Mouse (Mus musculus) kidney, postnatal 36 days (tissue): Measurements from ENCODE around the gene Fam168b.

ENCODE experiments used
- DNase-seq, 2 experiments: peaks; one replicate each; pipeline ENCODE4 v3.0.0; 2021 to 2022; ENCODE audit warnings: mixed read lengths in 2 of 2

Fam168b gene

DNA sequence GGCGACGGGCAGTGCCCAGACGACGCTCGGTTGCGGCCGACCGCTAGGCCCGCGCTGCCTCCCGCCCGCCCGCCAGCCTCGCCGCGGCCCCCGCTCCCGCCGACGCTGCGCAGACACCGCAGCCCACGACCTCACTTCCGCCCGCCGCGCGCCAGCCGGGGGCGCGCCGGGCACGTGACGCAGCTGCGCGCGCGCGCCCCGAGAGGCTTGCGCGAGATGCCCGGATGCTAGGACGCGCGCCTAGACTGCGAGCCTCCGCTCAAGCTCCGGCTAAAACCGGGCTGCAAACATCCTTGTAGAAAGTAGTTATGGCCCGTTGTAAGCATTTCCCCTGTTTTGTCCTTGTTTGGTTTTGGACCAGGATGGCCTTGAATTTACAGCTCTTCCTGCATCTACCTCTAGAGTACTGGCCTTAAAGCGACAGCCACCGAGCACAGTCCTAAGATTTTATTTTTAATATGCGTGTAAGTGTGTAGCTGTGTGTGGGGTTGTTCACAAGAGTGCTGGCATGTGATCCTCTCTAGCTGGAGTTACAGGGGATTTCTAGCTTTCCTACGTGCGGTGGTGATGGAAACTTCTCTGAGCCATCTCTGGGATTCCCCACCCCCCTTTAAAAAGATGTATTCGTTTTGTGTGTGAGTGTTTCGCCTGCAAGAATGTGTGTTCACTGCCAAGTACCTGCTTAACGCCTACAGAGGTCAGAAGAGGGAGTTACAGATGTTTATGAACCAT lies at the start of gene Fam168b:
Gene Fam168b (minus strand): TSS at position 179 of the 732 bp plus-strand sequence.
- peak; percentile 90 to 94 for DNase-seq

GRCm38 (mm10) chr1:34892466-34892865 lies 49.6 kb upstream of the Fam168b start:
- no peak for DNase-seq

- peak; percentile 22 to 62 for DNase-seq
Measured at GRCm38 (mm10) chr1:34891559-34892289, 48.9 kb upstream of the Fam168b start.

DNA sequence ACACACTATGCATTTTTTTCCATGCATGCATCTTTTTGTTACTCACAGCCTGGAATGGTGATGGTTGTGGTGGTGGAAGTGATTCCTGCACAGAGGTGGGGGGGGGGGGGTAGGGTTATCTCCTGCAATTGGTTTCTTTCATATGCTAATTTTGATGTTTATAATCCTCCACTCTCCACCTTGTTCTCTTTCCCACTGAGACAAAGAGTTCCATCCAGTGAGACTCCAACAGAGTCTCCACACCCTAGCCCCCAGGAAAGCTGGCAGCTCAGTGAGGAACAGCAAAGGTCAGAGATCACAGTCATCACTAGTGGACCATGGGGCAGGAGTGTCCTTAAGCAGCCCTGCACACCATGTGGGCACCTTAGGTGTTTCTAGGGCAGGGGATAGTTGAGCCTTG lies 40.9 kb upstream of the Fam168b start:
- DNase-seq, result no peak

GRCm38 (mm10) chr1:34879611-34880010 lies 36.7 kb upstream of the Fam168b start:
- no peak for DNase-seq

DNA sequence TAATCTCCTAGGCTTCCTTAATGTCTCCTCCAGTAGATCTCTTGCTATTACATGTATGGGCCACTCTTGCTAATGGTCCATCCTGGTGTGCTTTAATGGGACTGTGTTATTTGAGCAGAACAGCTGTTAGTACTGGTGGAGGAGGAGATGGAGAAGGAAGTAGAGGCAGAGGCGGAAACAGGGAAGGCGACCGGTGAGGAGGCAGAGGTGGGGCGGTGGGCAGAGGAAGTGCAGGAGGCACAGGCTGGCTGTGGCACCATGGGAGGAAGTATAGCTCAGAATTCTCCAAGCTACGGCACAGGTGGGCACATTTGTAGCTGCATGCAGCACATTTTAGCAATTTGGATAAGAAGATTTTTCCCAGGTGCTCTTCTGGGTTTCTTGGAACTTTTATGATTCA lies 30.7 kb upstream of the Fam168b start:
- no peak for DNase-seq

DNA sequence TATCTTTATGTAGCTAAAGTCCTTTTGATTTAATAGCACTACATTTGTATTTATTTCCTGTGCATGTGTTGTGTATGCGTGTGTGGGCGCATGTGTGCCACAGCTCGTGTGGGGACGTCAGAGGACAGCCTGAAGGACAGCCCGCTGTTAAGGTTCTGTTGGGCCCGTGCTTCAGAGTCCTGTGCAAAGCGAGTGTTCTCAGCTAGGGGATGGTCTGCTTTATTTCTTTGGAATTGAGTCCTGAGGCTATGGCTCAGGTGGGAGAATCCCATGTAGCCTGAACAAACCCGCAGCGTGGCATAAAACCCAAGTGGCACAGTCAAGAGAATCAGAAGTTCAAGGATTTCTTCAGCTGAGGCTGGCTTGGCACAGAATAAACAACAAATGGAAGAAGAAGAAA lies 28.3 kb upstream of the Fam168b start:
- no peak for DNase-seq

GRCm38 (mm10) chr1:34869231-34869630 lies 26.4 kb upstream of the Fam168b start:
- no peak for DNase-seq

DNA sequence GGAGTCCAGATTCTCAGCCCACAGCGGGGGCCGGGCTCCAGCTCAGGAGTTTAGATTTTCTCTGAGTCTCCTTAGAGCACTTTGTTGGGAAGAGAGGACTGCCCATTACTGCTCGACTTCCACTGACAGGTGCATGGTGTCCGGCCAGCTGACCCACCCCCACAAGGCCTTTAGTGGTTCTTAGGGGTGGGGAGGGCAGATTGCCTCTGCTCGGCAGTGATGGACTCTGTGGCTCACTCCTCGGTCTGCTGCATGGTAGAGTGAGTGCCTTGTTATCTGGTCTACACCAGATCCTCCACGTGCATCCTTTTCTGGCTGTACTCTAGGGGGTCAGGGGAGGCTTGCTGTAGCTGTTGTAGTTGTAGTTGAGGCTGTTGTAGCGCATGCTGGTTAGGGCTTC lies 25.5 kb upstream of the Fam168b start:
- DNase-seq, result no peak

GRCm38 (mm10) chr1:34867574-34867955 lies 24.7 kb upstream of the Fam168b start:
- no peak for DNase-seq

GRCm38 (mm10) chr1:34866815-34867573 lies 24.1 kb upstream of the Fam168b start:
- peak; percentile 94 to 96 for DNase-seq

GRCm38 (mm10) chr1:34865866-34866265 lies 23.0 kb upstream of the Fam168b start:
- no peak for DNase-seq

DNA sequence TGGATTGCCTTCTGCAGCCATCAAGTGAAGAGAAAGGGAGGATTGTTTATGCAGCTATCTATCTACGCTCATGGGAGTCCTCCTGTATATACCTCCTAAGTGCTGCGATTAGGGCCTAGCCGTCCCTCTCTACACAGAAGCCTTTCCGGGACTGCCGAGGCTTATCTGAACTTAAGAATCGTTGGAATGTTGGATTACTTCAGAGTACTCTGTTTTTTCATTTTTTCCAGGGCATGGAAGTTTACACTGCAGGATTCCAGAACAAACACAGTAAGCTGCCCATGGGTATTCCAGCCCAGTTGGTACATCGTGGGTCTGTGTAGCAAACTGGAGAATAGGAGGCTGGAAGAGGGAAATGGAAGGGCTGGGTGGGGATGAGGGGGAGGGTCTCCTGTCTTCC lies 21.4 kb upstream of the Fam168b start:
- no peak for DNase-seq

- no peak for DNase-seq
Measured at GRCm38 (mm10) chr1:34863323-34863722, 20.5 kb upstream of the Fam168b start.

DNA sequence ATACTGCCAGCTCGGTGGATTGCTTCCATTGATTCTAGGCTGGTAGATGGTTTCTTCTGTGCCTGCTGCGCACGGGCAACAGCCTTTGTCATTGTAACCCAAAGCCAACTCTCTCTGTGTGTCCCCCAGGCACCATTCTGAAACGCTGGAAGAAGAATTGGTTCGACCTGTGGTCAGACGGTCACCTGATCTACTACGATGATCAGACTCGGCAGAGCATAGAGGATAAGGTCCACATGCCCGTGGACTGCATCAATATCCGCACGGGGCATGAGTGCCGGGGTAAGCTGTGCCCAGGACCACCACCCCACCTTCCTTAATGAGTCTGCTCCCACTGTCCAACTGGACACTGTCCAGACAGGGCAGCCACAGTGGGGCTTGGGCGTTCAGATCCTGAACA lies 20.0 kb upstream of the Fam168b start:
- DNase-seq, result peak; percentile 63 to 66

GRCm38 (mm10) chr1:34860205-34860604 lies 17.3 kb upstream of the Fam168b start:
- no peak for DNase-seq

DNA sequence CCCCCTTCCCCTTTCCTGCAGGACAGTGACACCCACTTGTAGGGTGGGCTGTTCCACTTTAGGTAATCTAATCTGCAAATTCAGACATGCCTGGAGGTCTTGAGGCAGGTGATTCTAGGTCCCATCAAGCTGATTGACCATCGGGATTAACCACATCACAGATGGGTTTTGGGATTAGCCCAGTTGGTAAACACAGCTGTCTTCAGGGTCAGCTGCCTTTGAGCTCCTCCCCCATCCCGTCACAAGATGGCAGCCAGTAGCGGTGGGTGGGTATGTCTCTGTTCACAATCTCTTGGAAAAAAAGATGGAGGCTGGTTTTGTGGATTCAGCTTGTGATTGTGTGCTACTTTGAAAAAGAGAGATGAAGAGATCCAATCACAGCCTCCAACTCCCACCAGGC lies 16.9 kb upstream of the Fam168b start:
- no peak for DNase-seq

DNA sequence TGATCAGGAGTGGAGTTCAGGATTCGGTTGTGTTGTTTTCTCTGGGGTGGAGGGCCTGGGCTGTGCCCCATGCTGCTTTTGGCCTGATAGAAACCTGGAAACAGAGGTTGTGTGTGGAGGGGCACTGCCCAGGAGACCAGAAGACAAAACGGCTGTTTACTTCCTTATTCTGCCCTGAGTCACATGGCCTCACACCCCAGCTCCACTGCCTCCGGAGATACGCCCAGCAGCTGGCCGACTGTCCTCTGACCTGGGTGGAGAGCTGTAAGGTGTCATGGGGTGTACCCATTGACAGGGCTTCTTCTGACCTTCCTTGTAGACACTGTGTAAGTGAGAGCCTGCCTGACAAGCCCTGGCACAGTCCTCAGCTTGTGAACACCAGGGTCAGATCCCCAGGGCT lies 15.8 kb upstream of the Fam168b start:
- peak; percentile 75 to 79 for DNase-seq

DNA sequence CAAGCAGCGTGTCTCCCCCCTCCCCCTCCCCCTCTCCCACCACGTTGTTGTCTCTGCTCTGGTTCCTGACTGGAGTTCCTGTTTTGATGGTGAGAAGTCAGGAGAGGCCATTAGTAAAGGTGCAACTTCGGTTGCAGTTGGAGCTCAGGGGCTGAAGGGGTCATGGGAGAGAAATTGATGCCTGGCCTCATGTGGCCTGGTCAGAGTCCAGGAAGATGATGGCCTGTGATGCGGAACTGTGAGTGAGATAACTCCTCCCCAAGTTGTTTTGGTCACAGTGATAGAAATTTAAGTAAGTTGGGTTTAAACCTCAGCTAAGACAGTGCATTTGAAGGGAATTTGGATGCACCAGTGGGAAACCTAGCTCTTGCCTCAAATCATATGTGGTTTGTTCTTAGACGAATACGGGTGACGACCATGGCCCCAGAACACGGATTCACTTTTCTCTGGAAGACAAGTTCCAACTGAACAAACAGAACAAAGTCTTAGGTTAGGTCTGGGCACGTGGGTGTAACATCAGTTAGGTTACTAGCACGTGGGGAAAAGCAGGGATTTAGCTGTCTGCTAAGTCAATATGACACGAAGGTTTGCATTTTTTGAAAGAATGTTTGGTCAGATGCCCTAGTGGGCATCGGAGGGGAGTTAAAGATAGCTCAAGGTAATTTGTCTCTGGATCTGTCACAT lies 12.3 kb upstream of the Fam168b start:
- peak; percentile 65 to 68 for DNase-seq

- peak in 1 of 2 experiments; percentile 30 for DNase-seq
Measured at GRCm38 (mm10) chr1:34853786-34854185, 10.9 kb upstream of the Fam168b start.

GRCm38 (mm10) chr1:34852116-34852878 lies 9.4 kb upstream of the Fam168b start:
- DNase-seq, result peak in 1 of 2 experiments; percentile 32

DNA sequence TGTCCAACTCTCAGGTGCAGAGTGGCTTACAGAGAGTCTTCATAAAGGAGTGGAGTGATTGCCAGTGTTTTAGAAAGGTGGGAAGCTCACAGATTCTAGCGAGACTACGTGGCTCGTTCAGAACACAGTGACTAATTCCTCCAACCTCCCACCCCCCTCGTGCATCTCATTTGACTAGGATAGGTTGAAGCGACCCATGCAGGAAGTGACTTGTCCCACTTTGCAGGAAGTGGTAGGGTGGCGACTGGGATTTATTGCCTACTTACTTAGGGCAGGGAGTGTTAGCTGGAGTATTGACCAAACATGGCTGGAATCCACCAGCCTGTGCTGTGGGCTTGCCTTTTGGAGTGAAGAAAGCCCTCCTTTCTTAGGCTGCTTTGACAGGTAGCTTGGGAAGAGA lies 8.7 kb upstream of the Fam168b start:
- peak; percentile 69 to 71 for DNase-seq
